Mouse (Mus musculus) midbrain, embryonic 16.5 days (tissue): ENCODE data around the gene H2-Aa. TPM values are rescaled to one million over a fixed set of nuclear protein-coding genes. Genes with fewer than 3 reads are reported as not detected.
"Not testable (repeated sequence)": the region's sequence is repeated elsewhere in the genome, so short reads cannot be mapped to it uniquely, and the experiment has no call there.

Source experiments
- ATAC-seq: fragments of 200-750 bp; cut with Nextera tagmentation; 2 replicates; pipeline ENCODE4 v1.8.0; 2017; ENCODE audit warnings: moderate TSS enrichment
- H3K27ac ChIP-seq: fragments of 300-500 bp; sonication (generic); 2 replicates; pipeline ENCODE4 v1.5.1; 2014; ENCODE audit warnings: mild to moderate bottlenecking, low read length, mixed read lengths
- H3K27me3 ChIP-seq: fragments of 300-500 bp; sonication (generic); 2 replicates; pipeline ENCODE4 v1.6.1; 2014; ENCODE audit warnings: low read depth, low read length, mixed read lengths; ENCODE audit not compliant: control insufficient read depth, insufficient read depth
- H3K36me3 ChIP-seq: fragments of 300-500 bp; sonication (generic); 2 replicates; pipeline ENCODE4 v1.6.1; 2014; ENCODE audit warnings: mild to moderate bottlenecking, low read length, moderate library complexity, mixed read lengths; ENCODE audit not compliant: control insufficient read depth, insufficient read depth
- H3K4me1 ChIP-seq: fragments of 300-500 bp; sonication (generic); 2 replicates; pipeline ENCODE4 v1.6.1; 2014; ENCODE audit warnings: mild to moderate bottlenecking, low read length, mixed read lengths; ENCODE audit not compliant: control insufficient read depth, insufficient read depth
- H3K4me2 ChIP-seq: fragments of 300-500 bp; sonication (generic); 2 replicates; pipeline ENCODE4 v1.6.1; 2014; ENCODE audit warnings: mild to moderate bottlenecking, low read length, mixed read lengths
- H3K4me3 ChIP-seq: fragments of 300-500 bp; sonication (generic); 2 replicates; pipeline ENCODE4 v1.5.1; 2014; ENCODE audit warnings: low read depth, mild to moderate bottlenecking, low read length, moderate library complexity, mixed read lengths
- H3K9ac ChIP-seq: fragments of 300-500 bp; sonication (generic); 2 replicates; pipeline ENCODE4 v1.6.1; 2014; ENCODE audit warnings: low read depth, low read length, mixed read lengths
- H3K9me3 ChIP-seq: fragments of 300-500 bp; sonication (generic); replicated peaks from 2 replicates; pipeline ENCODE4 v1.6.1; 2014; ENCODE audit warnings: mild to moderate bottlenecking, low read length, mixed read lengths; ENCODE audit not compliant: control insufficient read depth, poor library complexity, severe bottlenecking
- WGBS: fragments of 180-500 bp; shearing (Covaris S2); extraction: QIAGEN DNeasy Blood & Tissue Kit; methylation state at CpG from one replicate; pipeline ENCODE4 v1.1.7; 2014; 5-methylcytosine and 5-hydroxymethylcytosine counted together
- polyA plus RNA-seq: library from polyadenylated mRNA; unstranded; fragments of >200 nt; fragmentation: Nextera tagmentation; extraction: Ambion mirVana; gene quantifications from 2 replicates; pipeline ENCODE4 v1.2.1, GENCODE M21; 2015

Gene H2-Aa
- polyA plus RNA-seq, 1 experiment from 2014 or later, result not detected

DNA sequence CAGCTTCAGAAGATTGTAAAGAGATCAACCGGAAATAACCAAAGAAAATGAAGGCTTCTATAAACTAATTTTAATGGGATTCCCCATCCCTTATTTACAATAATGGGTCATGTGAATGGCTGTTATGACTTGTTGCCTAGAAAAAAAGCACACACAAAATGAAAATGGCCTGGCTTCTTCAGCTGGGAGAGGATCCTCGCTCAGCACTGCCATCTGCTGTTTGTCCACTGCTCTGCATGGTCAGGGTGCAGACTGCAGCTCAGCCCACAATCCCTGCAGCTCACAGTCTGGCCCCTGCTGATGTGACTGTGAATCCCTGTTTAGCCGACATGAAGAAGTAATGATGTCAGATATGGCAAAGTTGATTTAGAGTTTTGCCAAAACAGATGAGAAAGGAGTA lies 25.8 kb upstream of the H2-Aa start:
- Histone ChIP-seq H3K4me1 (0 out of 2 replicates have a peak, but pooled peaks cover 3% of the 10 kb centered on the region), H3K9ac (no peak overlapping the region), H3K27me3 (no peaks in the 10 kb centered on the region), H3K9me3 (no peaks in the 10 kb centered on the region), H3K36me3 (no peaks in the 10 kb centered on the region), H3K4me3 (no peak overlapping the region), H3K4me2 (no peak overlapping the region), H3K27ac (no peak overlapping the region)
- no peak for ATAC-seq
- 36% methylated on average over 3 of the region's 3 CpGs for WGBS

DNA sequence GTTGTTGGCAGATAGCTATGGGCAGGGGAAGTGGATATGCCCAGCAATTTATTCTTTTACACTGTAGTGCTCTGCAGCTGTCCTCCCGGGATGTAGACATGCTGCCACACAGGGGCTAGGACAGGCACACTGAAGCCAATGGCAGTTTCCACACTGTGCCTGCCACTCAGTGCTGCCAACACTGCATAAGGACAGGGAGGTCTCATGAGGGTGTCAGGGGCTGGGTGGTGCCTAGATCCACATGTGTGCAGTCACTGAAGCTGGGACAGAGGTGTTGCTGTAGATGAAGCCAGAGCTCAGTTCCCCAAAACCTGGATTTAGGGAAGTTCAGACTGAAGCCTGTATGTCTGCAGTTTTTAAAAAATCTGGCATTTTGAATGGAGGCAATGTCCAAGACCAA lies 24.6 kb upstream of the H2-Aa start:
- H3K36me3 ChIP-seq, result no peaks in the 10 kb centered on the region
- no peak overlapping the region for H3K4me2 ChIP-seq
- no peaks in the 10 kb centered on the region for H3K27me3 ChIP-seq
- H3K9me3 ChIP-seq, result no peaks in the 10 kb centered on the region
- WGBS, result 77% methylated on average over 1 of the region's 1 CpGs
- no peak overlapping the region for H3K27ac ChIP-seq
- no peak for ATAC-seq
- H3K4me1 ChIP-seq, result 0 out of 2 replicates have a peak, but pooled peaks cover 3% of the 10 kb centered on the region
- H3K4me3 ChIP-seq, result no peak overlapping the region
- no peak overlapping the region for H3K9ac ChIP-seq

DNA sequence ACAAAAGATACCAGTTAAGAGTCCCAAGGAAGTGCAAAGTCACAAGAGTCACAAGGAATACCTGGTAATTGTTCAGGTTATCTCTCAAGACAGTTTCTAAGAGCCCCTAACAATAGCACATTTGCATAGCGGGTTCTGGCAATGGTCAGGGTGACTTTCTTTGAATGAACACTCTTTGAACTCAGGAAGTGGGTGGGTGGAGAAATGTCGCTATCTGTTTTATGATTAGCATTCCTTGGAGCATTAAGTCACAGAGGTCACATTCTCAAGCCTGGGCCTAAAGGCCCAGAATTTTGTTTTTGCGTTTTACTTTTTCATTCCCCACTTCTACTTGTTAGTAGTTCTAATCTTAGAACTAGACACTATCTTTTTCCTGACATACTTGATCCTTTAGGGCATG lies 22.9 kb upstream of the H2-Aa start:
- not testable (repeated sequence) for H3K27ac ChIP-seq, H3K4me2 ChIP-seq, H3K4me1 ChIP-seq, H3K27me3 ChIP-seq, H3K36me3 ChIP-seq, H3K9me3 ChIP-seq, H3K9ac ChIP-seq, ATAC-seq, H3K4me3 ChIP-seq
- WGBS, result 91% methylated on average over 3 of the region's 3 CpGs

DNA sequence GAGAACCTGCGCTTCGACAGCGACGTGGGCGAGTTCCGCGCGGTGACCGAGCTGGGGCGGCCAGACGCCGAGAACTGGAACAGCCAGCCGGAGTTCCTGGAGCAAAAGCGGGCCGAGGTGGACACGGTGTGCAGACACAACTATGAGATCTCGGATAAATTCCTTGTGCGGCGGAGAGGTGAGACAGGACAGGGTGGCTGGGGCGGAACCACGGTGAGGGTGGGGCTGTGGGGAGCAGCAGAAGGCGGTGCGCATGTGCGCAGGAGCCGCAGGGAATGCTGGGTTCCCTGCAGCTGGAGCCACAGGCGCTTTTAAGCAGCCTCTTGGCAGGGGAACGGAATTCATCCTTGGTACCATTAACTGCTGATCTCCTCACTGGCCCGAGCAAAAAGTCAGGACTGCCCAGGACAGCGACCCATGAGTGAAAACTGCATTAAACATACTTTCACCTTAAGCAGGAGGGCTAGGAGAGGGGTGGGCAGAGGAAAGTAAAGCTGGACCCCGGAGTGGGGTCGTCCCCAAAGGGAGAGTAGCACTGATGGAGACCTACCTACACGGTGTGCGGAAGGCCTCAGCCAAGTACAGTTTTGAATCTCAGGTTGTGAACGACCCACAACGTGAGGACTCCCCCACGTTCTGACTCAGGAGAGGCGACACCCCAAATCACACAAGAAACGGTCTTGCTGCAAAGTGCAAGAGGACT lies 22.2 kb upstream of the H2-Aa start:
- Histone ChIP-seq H3K27me3 (no peaks in the 10 kb centered on the region), H3K9me3 (no peaks in the 10 kb centered on the region), H3K4me3 (peak overlapping the region; percentile 66), H3K27ac (peak overlapping the region; percentile 81), H3K9ac (peak overlapping the region; percentile 81), H3K4me1 (0 out of 2 replicates have a peak, but pooled peaks cover 3% of the 10 kb centered on the region), H3K4me2 (peak overlapping the region; percentile 77), H3K36me3 (no peaks in the 10 kb centered on the region)
- WGBS, result 21% methylated on average over 38 of the region's 38 CpGs
- ATAC-seq, result peak; percentile 90

DNA sequence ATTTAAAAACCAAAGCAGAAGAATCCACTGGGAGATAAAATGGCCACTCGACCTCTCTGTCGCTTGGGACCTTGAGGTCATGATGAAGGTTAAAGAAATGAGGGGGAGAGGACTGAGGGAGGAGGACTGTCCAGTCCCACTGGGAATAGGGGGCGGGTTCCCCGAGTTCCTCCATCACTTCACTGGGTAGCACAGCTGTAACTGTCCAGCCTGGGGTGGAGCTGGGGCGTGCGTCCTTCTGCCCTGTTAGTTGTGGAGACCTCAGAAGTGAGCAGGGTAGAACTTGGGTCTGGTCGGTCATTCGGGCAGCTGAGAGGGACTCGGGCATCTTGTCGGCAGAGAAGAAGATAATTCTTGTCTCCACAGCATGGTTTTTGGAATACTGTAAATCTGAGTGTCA lies 21.6 kb upstream of the H2-Aa start:
- peak overlapping the region; percentile 81 for H3K27ac ChIP-seq
- H3K4me1 ChIP-seq, result 0 out of 2 replicates have a peak, but pooled peaks cover 3% of the 10 kb centered on the region
- ATAC-seq, result peak; percentile 64
- H3K9me3 ChIP-seq, result no peaks in the 10 kb centered on the region
- peak overlapping the region; percentile 81 for H3K9ac ChIP-seq
- WGBS, result 26% methylated on average over 10 of the region's 10 CpGs
- H3K4me2 ChIP-seq, result peak overlapping the region; percentile 77
- no peaks in the 10 kb centered on the region for H3K36me3 ChIP-seq
- peak overlapping the region; percentile 66 for H3K4me3 ChIP-seq
- no peaks in the 10 kb centered on the region for H3K27me3 ChIP-seq

DNA sequence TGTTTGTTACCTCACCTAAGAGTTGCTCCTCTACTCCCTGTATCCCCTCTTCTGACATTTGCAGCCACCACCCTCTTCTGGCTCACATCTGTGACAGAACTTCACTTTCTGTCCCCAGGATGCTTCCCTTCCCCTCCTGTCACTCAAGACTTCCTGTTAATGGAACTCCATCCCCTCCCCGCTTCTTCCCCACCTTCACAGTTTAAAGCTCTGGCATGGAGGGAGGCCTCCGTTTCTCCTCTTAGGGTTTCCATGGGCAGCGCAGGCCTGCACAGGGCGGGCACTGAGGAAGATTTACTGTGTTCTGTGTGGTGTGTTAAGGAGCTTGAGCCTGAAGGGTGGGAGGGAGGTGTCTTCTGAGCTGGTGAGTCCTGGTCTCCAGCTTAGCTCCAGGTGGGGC lies 20.5 kb upstream of the H2-Aa start:
- 0 out of 2 replicates have a peak, but pooled peaks cover 3% of the 10 kb centered on the region for H3K4me1 ChIP-seq
- H3K9ac ChIP-seq, result no peak overlapping the region
- no peaks in the 10 kb centered on the region for H3K27me3 ChIP-seq
- ATAC-seq, result no peak
- no peaks in the 10 kb centered on the region for H3K36me3 ChIP-seq
- H3K4me2 ChIP-seq, result no peak overlapping the region
- H3K4me3 ChIP-seq, result no peak overlapping the region
- H3K9me3 ChIP-seq, result no peaks in the 10 kb centered on the region
- 86% methylated on average over 4 of the region's 4 CpGs for WGBS
- H3K27ac ChIP-seq, result no peak overlapping the region

DNA sequence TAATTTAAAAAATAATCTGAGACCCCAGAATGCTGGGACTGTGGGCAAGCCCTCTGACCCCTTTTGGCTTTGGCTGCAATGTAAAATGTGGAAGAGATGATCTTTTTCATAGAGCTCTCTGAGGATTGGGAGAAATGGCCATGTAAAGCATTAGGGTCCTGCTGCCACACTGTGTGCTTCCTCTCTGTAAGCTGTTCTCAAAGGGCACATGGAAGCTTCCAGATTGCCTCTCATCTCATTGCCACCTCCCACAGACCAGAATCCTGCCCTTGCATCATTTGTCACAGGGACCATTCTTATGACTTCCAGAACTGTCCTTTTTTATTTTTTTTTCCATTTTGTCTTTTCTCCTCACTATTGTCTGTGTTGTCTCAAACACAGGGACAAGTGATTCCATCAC lies 19.6 kb upstream of the H2-Aa start:
- H3K9ac ChIP-seq, result no peak overlapping the region
- no peak overlapping the region for H3K27ac ChIP-seq
- H3K27me3 ChIP-seq, result no peaks in the 10 kb centered on the region
- ATAC-seq, result no peak
- no peaks in the 10 kb centered on the region for H3K36me3 ChIP-seq
- H3K4me1 ChIP-seq, result 0 out of 2 replicates have a peak, but pooled peaks cover 3% of the 10 kb centered on the region
- no peaks in the 10 kb centered on the region for H3K9me3 ChIP-seq
- no peak overlapping the region for H3K4me2 ChIP-seq
- H3K4me3 ChIP-seq, result no peak overlapping the region

DNA sequence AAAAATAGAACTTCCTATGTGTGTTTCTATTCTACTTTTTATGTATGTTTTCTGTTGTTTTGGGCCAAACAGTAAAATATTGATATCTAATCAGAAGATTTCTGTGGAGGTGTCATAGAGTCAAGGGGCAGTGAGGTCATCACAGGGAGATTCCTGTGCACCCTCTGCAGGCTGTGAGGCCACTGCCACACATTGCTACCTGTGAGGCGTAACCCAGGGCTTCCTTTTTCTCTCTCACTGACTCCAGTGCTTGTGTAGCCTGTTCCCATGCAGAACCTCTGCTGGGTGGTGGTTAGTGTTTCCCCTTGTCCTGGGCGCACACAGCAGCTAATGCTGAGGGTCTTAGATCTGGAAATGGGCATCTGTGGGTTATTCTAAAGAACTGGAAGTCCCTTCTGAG lies 18.8 kb upstream of the H2-Aa start:
- H3K4me3 ChIP-seq, result no peak overlapping the region
- no peaks in the 10 kb centered on the region for H3K9me3 ChIP-seq
- no peaks in the 10 kb centered on the region for H3K27me3 ChIP-seq
- H3K4me1 ChIP-seq, result 0 out of 2 replicates have a peak, but pooled peaks cover 3% of the 10 kb centered on the region
- 93% methylated on average over 2 of the region's 2 CpGs for WGBS
- no peak overlapping the region for H3K4me2 ChIP-seq
- H3K9ac ChIP-seq, result no peak overlapping the region
- no peaks in the 10 kb centered on the region for H3K36me3 ChIP-seq
- no peak overlapping the region for H3K27ac ChIP-seq
- ATAC-seq, result no peak

DNA sequence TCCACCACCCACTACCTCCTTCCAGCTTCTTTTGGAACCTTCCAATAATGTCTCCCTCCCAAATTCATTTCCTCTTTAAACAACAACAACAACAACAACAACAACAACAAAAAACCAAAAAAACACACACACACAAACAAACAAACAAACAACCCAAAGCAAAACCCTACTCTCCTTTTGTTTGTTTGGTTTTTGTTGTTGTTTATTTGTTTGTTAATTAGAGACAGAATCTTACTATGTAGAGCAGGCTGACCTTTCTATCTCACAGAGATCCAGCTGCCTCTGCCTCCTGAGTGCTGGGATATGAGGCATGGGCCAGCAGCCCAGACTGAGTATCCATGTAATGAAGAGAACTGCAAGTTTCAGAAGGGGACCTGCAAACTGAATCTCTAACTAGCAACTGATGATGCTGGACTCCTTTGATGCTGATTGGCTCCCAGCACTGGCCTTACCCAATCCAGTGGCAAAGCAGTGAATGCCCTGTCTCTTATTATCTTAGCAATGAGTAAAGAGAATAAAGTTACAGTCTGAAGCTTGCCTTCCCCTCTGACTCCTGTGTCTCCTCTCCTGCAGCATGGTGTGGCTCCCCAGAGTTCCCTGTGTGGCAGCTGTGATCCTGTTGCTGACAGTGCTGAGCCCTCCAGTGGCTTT lies 17.9 kb upstream of the H2-Aa start, which contains the start of gene H2-Eb1:
TSS of gene H2-Eb1 (plus strand) at position 488 of the 651 bp plus-strand sequence.
- no peak within 1 kb of the TSS for H3K27ac ChIP-seq
- H3K27me3 ChIP-seq, result no peaks in the 10 kb centered on the region
- H3K4me1 ChIP-seq, result 0 out of 2 replicates have a peak, but pooled peaks cover 3% of the 10 kb centered on the region
- no peaks in the 10 kb centered on the region for H3K9me3 ChIP-seq
- no peaks in the 10 kb centered on the region for H3K36me3 ChIP-seq
- H3K4me2 ChIP-seq, result no peak within 1 kb of the TSS
- no peak within 1 kb of the TSS for H3K9ac ChIP-seq
- ATAC-seq, result peak; percentile 81
- H3K4me3 ChIP-seq, result no peak within 1 kb of the TSS
